Mouse (Mus musculus): Measurements from ENCODE around the gene Proser1. TPM values are rescaled to one million over a fixed set of nuclear protein-coding genes. Genes with fewer than 3 reads are reported as not detected.

Proser1 gene
- polyA plus RNA-seq, 1 experiment from 2014 or later: 24.6 TPM

DNA sequence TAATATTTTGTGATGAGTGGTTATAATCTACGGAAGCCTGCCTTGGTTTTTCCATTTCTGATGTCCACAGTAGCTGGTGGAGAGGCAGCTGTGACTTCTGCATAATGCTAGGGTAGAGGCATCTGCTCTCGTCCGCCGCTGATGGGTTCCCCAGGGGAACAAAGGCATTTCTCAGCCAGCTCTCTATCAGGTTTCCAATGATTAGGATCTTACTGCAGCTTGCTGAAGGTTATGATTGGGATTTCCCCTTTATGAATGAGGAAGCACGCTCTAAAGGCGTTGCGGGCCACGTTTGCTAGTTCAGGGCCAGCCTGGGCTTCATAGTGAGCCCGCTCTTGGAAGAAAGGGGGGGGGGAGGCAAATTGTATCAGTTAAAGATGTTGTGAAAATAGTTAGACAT, 3.0 kb downstream of the Proser1 start:
- Histone ChIP-seq H3K9ac (no peak overlapping the region), H3K4me1 (peaks cover 29% of the 10 kb centered on the region), H3K4me2 (replicated peaks) (peak overlapping the region; percentile 70), H3K27me3 (no peaks in the 10 kb centered on the region), H3K36me3 (peaks cover 20% of the 10 kb centered on the region), H3K9me3 (no peaks in the 10 kb centered on the region), H3K4me3 (no peak overlapping the region), H3K27ac (0 out of 2 replicates have a peak overlapping the region, but pooled peaks have one; percentile 11)
- ATAC-seq (ENCODE audit: insufficient number of reproducible peaks, insufficient read depth, low FRiP score, low TSS enrichment): no peak
- WGBS: 58% methylated on average over 9 of the region's 9 CpGs

DNA sequence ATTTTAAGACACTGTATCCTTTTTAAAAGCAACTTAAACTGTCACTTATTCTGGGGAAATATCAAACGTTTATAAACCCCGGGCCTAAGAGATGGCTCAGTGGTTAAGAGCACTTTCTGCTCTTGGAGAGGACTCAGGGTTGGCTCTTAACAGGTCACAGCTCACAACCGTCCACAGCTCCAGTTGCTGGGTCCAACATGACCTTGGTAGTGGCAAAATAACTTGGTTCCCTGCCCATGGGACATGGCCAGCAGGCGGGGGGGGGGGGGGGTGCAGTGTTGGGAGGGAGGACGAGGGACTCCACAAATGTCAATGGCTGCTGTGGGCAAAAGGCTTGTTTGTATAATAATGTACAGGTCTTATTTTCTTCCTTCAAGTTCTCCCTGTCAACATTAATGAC, 3.9 kb downstream of the Proser1 start:
- Histone ChIP-seq H3K36me3 (peaks cover 27% of the 10 kb centered on the region), H3K4me2 (replicated peaks) (no peak overlapping the region; the same call in 1 of the 2 replicates), H3K9ac (no peak overlapping the region), H3K9me3 (no peaks in the 10 kb centered on the region), H3K27me3 (no peaks in the 10 kb centered on the region), H3K4me1 (peaks cover 26% of the 10 kb centered on the region), H3K27ac (no peak overlapping the region), H3K4me3 (no peak overlapping the region)
- ATAC-seq (ENCODE audit: insufficient number of reproducible peaks, insufficient read depth, low FRiP score, low TSS enrichment): no peak
- 90% methylated on average over 5 of the region's 5 CpGs for WGBS

DNA sequence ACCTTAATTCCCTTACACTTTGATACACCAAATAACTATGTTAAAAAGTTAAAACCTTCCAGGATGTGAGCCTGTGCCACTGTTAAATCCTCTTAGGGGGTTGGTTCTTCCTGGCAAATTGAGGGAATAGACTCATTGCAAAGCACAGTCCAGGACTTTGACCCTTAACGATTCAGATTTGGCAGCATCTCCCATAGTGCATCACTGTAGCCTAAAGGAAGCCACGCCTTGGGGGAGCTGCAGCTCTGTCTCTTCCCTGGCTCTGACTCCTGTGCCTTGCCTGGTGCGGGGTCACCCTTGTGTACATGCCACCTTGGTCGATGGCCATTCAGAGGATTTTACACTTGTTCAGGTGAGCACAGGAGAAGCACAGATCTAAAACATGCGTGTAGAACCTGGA, 6.2 kb downstream of the Proser1 start:
- no peaks in the 10 kb centered on the region for H3K9me3 ChIP-seq
- 90% methylated on average over 5 of the region's 5 CpGs for WGBS
- H3K27ac ChIP-seq: no peak overlapping the region
- no peak for ATAC-seq (ENCODE audit: insufficient number of reproducible peaks, insufficient read depth, low FRiP score, low TSS enrichment)
- H3K4me2 ChIP-seq (replicated peaks): no peak overlapping the region
- no peak overlapping the region for H3K4me3 ChIP-seq
- peaks cover 22% of the 10 kb centered on the region for H3K4me1 ChIP-seq
- H3K27me3 ChIP-seq: no peaks in the 10 kb centered on the region
- H3K9ac ChIP-seq: no peak overlapping the region
- H3K36me3 ChIP-seq: peaks cover 50% of the 10 kb centered on the region

DNA sequence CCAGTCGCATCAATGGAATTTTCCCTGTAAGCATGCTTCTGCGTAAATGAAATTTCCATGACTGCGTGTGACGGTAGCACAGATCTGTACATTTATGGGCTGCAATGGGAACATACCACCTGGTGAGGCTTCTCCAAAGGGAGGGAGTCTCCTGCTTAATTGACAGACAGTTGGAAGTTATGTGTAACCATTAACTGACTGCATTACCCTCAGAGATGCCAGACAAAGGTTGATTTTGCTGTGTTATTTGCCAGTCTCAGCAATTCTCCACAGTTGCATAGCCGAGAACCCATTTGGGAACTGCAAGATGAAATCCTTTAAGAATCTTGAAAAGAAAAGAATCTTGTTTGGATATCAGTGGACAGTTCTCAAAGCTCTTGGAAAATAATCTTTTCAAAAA, 8.6 kb downstream of the Proser1 start:
- no peaks in the 10 kb centered on the region for H3K27me3 ChIP-seq
- H3K36me3 ChIP-seq: peaks cover 68% of the 10 kb centered on the region

DNA sequence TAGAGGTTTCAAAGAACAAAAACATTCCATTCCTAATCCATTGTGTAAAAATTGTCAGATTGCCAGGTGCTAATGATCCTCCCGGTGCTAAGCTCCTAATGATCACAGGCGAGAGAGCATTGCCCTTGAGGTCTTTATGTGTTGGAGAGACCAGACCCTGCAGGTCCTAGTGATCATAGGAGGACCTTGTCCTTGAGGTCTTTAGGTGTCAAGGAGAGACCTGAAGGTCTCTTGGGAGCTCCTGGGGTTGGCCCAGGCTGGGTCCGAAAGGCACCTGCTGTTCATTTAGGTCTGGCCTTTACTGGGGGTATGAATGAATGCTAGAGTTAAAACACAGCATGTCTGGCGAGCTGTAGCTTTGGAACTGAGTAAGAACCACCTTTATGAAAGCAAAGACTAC, 10.7 kb downstream of the Proser1 start:
- no peak overlapping the region for H3K4me2 ChIP-seq (replicated peaks)
- no peaks in the 10 kb centered on the region for H3K27me3 ChIP-seq
- ATAC-seq (ENCODE audit: insufficient number of reproducible peaks, insufficient read depth, low FRiP score, low TSS enrichment): no peak
- no peak overlapping the region for H3K27ac ChIP-seq
- H3K9me3 ChIP-seq: no peaks in the 10 kb centered on the region
- no peak overlapping the region for H3K9ac ChIP-seq
- H3K36me3 ChIP-seq: peaks cover 90% of the 10 kb centered on the region
- 76% methylated on average over 4 of the region's 4 CpGs for WGBS
- no peaks in the 10 kb centered on the region for H3K4me1 ChIP-seq
- no peak overlapping the region for H3K4me3 ChIP-seq

More for the DNA sequence above, 8.6 kb downstream of the Proser1 start:
- no peaks in the 10 kb centered on the region for H3K9me3 ChIP-seq
- H3K9ac ChIP-seq: no peak overlapping the region
- no peak overlapping the region for H3K27ac ChIP-seq
- no peak for ATAC-seq (ENCODE audit: insufficient number of reproducible peaks, insufficient read depth, low FRiP score, low TSS enrichment)
- H3K4me2 ChIP-seq (replicated peaks): no peak overlapping the region
- no peaks in the 10 kb centered on the region for H3K4me1 ChIP-seq
- no peak overlapping the region for H3K4me3 ChIP-seq
- WGBS: 94% methylated on average over 5 of the region's 5 CpGs

DNA sequence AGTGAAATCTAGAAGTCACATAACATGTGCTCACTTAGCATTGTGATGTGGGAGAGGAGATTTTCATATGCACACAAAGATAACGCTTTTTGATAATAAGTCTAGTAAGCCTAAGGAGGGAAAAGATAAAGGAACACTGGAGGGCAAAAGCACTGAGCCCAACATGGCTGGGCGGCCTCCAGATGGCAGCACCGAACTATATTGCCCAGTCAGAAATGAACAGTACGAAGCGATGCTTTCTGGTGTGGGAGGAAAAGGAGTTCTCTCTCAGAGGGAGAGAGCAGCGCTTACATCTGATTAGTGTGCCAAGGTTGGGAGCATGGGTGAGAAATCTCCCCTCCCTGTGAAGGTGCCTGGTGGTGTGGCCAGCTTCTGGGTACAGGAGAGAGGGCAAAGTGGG, 12.4 kb downstream of the Proser1 start:
- Histone ChIP-seq H3K27ac (no peak overlapping the region), H3K9ac (no peak overlapping the region), H3K4me2 (replicated peaks) (no peak overlapping the region), H3K4me3 (no peak overlapping the region), H3K36me3 (peaks cover 90% of the 10 kb centered on the region), H3K9me3 (no peaks in the 10 kb centered on the region), H3K27me3 (no peaks in the 10 kb centered on the region), H3K4me1 (no peaks in the 10 kb centered on the region)
- 68% methylated on average over 6 of the region's 6 CpGs for WGBS
- ATAC-seq (ENCODE audit: insufficient number of reproducible peaks, insufficient read depth, low FRiP score, low TSS enrichment): no peak

DNA sequence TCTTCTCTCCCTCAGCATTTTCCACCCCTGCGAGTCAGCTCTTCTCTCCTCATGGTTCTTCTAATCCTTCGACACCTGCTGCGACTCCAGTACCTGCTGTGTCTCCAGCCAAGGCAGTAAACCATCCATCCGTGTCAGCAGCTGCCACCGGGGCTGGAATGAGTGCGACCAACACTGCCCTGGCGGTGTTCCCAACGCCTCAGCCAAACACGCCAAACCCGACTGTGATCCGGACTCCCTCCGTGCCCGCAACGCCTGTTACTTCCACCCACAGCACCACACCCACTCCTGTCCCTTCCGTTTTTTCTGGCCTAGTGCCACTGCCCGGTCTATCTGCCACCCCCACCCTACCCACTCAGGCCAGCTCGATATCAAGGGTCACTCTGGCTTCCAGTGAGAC, 14.0 kb downstream of the Proser1 start:
- 92% methylated on average over 17 of the region's 17 CpGs for WGBS
- no peak overlapping the region for H3K4me3 ChIP-seq
- H3K4me2 ChIP-seq (replicated peaks): no peak overlapping the region
- H3K4me1 ChIP-seq: no peaks in the 10 kb centered on the region
- no peaks in the 10 kb centered on the region for H3K27me3 ChIP-seq
- peaks cover 89% of the 10 kb centered on the region for H3K36me3 ChIP-seq
- no peaks in the 10 kb centered on the region for H3K9me3 ChIP-seq
- no peak overlapping the region for H3K9ac ChIP-seq
- no peak for ATAC-seq (ENCODE audit: insufficient number of reproducible peaks, insufficient read depth, low FRiP score, low TSS enrichment)
- H3K27ac ChIP-seq: no peak overlapping the region

DNA sequence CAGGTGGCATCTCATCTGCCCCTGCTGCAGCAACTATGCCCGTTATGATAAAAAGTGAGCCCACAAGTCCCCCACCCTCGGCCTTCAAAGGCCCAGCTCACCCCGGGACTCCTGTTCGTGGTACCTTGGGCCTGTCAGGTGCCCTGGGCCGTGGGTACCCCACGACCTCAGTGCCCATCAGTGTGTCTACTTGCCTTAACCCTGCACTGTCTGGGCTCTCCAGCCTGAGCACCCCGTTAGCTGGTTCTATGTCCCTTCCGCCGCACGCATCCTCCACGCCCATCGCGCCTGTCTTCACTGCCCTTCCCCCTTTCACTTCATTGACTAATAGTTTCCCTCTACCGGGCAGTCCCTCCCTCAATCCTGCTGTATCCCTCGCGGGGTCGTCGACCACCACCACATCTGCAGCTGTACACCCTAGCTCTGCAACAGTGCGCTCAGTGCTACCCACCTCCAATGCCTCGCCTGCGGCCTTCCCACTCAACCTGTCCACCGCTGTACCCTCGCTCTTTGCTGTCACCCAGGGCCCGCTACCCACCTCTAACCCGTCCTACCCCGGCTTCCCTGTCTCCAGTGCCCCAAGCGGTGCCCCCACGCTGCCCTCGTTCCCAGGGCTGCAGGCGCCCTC, 15.1 kb downstream of the Proser1 start:
- Histone ChIP-seq H3K27me3 (no peaks in the 10 kb centered on the region), H3K4me3 (no peak overlapping the region), H3K9ac (no peak overlapping the region), H3K27ac (no peak overlapping the region), H3K36me3 (peaks cover 81% of the 10 kb centered on the region), H3K4me2 (replicated peaks) (no peak overlapping the region), H3K9me3 (no peaks in the 10 kb centered on the region), H3K4me1 (no peaks in the 10 kb centered on the region)
- 96% methylated on average over 30 of the region's 30 CpGs for WGBS
- peak; percentile 57 for ATAC-seq (ENCODE audit: insufficient number of reproducible peaks, insufficient read depth, low FRiP score, low TSS enrichment)

DNA sequence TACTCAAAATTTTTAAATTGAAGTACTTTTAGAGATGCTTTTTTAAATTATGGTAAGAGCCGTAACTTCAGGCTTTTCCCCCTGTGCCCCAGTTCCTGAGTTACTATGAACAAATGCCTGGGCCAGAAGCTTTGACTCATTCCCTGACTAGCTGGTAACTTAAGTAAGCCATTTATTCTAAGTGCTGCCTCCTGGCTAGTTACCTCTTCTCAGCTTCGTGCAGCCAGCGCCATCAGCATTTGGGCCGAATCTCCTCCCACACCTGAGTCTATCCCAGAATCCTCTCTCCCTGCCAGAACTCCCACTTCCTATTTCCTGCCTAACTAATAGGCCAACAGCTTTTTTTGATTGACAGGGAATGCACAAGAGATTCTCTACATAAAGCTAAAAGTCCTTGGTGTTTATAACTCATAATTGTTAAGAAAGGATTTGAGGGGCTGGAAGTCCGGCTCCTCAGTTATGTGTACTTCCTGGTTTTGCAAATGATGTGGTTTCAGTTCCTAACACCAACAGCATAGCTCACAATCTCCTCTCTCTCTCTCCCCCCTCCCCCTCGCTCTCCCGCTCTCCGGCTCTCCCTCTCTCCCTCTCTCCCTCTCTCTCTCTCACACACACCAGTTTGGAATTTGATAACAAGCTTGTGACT, 20.1 kb downstream of the Proser1 start:
- H3K9me3 ChIP-seq: no peaks in the 10 kb centered on the region
- peaks cover 36% of the 10 kb centered on the region for H3K36me3 ChIP-seq
- H3K4me3 ChIP-seq: no peak overlapping the region
- H3K27me3 ChIP-seq: no peaks in the 10 kb centered on the region
- no peak overlapping the region for H3K9ac ChIP-seq
- 81% methylated on average over 8 of the region's 8 CpGs for WGBS
- H3K4me1 ChIP-seq: peaks cover 4% of the 10 kb centered on the region; the same call in 1 of the 2 replicates
- no peak overlapping the region for H3K27ac ChIP-seq
- H3K4me2 ChIP-seq (replicated peaks): no peak overlapping the region
- ATAC-seq (ENCODE audit: insufficient number of reproducible peaks, insufficient read depth, low FRiP score, low TSS enrichment): no peak

DNA sequence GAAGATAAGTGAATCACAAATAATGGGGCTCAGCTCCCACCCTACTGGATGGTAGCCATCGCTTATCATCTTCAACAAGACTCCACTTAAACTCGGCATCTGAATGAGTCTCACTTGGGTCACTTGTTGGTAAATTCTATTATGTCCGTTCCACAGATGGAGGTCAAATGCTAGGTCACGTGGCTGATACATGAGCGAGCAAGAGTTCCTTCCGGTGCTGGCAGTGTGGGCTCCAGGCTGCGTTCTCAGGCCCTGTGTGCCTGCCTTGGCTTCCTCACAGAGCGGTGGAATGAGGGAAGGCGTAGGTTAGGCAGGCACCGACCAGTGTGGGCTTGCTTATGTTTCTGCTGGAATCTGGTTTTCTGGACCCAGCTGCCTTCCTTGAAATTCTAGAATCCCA, 23.1 kb downstream of the Proser1 start:
- Histone ChIP-seq H3K4me3 (no peak overlapping the region), H3K27me3 (no peaks in the 10 kb centered on the region), H3K9ac (no peak overlapping the region), H3K36me3 (peaks cover 11% of the 10 kb centered on the region), H3K27ac (no peak overlapping the region), H3K4me2 (replicated peaks) (no peak overlapping the region), H3K9me3 (no peaks in the 10 kb centered on the region), H3K4me1 (peaks cover 4% of the 10 kb centered on the region; the same call in 1 of the 2 replicates)
- 70% methylated on average over 10 of the region's 10 CpGs for WGBS
- no peak for ATAC-seq (ENCODE audit: insufficient number of reproducible peaks, insufficient read depth, low FRiP score, low TSS enrichment)

DNA sequence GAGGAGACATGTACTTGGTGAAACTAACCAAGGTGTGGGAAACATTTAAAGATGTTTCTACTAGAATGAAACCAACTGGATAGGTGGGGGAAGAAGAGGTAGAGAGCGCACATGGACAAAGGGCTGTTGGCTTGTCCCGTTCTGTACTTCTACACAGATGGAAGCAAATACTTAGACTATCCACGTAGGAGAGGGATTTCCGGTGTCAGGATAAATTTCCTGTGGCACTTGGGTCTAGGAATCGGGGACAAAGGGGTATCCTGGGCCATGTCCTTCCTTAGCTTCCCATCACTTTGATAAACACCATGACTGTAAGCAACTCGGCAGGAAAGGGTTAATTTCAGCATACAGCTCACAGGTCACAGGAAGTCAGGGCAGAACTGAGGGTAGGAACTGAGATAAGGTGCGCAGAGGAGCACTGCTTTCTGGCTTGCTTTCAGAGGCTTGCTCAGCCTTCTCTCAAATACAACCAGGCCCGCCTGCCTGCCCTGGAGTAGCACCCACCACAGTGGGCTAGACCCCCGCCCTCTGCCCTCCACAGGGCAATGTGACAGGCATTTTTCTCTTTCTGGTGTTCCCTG, 23.6 kb downstream of the Proser1 start:
- Histone ChIP-seq H3K27me3 (no peaks in the 10 kb centered on the region), H3K4me2 (replicated peaks) (no peak overlapping the region), H3K4me3 (no peak overlapping the region), H3K9ac (no peak overlapping the region), H3K36me3 (peaks cover 6% of the 10 kb centered on the region), H3K9me3 (no peaks in the 10 kb centered on the region), H3K27ac (no peak overlapping the region), H3K4me1 (peaks cover 4% of the 10 kb centered on the region; the same call in 1 of the 2 replicates)
- no peak for ATAC-seq (ENCODE audit: insufficient number of reproducible peaks, insufficient read depth, low FRiP score, low TSS enrichment)
- 63% methylated on average over 9 of the region's 9 CpGs for WGBS

DNA sequence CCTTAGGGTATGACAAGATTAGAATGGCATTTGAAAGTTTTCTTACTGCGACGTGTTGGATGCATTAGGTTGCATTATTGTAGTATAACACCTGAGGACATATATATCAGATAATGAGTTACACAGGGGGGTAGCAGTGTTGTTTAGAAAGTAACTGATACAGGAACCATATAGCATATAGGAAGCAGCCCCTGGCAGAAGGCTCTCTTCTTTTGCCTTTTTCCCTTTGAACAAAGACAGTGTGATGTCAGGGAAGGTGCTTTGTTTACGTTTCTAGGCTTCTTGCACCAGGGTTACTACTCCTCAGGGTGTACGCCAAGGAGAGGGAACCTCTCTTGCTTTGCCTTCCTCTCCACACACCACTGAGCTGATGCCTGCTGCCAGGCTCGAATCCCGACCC, 24.9 kb downstream of the Proser1 start, which contains the start of gene Stoml3:
Stoml3 (plus strand) TSS at position 301 of the 400 bp plus-strand sequence.
- ATAC-seq (ENCODE audit: insufficient number of reproducible peaks, insufficient read depth, low FRiP score, low TSS enrichment): no peak
- no peak within 1 kb of the TSS for H3K4me2 ChIP-seq (replicated peaks)
- peaks cover 4% of the 10 kb centered on the region; the same call in 1 of the 2 replicates for H3K4me1 ChIP-seq
- no peak within 1 kb of the TSS for H3K4me3 ChIP-seq
- H3K36me3 ChIP-seq: no peaks in the 10 kb centered on the region
- no peak within 1 kb of the TSS for H3K27ac ChIP-seq
- no peaks in the 10 kb centered on the region for H3K27me3 ChIP-seq
- 75% methylated on average over 6 of the region's 6 CpGs for WGBS
- H3K9me3 ChIP-seq: no peaks in the 10 kb centered on the region
- no peak within 1 kb of the TSS for H3K9ac ChIP-seq

Measured in embryonic facial prominence, embryonic 12.5 days (tissue).